Mouse (Mus musculus) left cerebral cortex, postnatal 4 days (tissue): Measurements from ENCODE around the gene Slx4. TPM values are rescaled to one million over a fixed set of nuclear protein-coding genes. Genes with fewer than 3 reads are reported as not detected.

ENCODE experiments used
- total RNA-seq, 2 experiments: library from RNA; stranded (reverse); gene quantifications; 2 replicates each; pipeline ENCODE4 v1.2.3; 2021

Gene Slx4
- total RNA-seq, 2 experiments from 2014 or later: 78.6 to 91.6 TPM

Other genes with a start within 250 kb of the Slx4 start
- not detected for gene Olfr15, start 172.9 kb downstream of the Slx4 start, total RNA-seq
- gene Zfp174, start 156.5 kb downstream of the Slx4 start, total RNA-seq: 1 to 10 TPM; 5.9 to 6.1 TPM
- gene Naa60, start 131.4 kb downstream of the Slx4 start, total RNA-seq: 10 to 100 TPM; 97.5 to 98.2 TPM
- 10 to 100 TPM; 32.6 to 34.9 TPM for gene Zfp597, start 119.2 kb downstream of the Slx4 start, total RNA-seq
- 1 to 10 TPM in 1 of 2 experiments, under 1 TPM in 1; 0.64 to 1.3 TPM for gene Gm20695, start 119.1 kb downstream of the Slx4 start, total RNA-seq
- 1 to 10 TPM; 7.0 to 9.4 TPM for gene 1700037C18Rik, start 95.1 kb downstream of the Slx4 start, total RNA-seq
- gene Cluap1, start 95.0 kb downstream of the Slx4 start, total RNA-seq: 10 to 100 TPM; 34.9 to 41.9 TPM
- gene Nlrc3, start 27.1 kb downstream of the Slx4 start, total RNA-seq: 1 to 10 TPM; 2.6 to 2.9 TPM
- not detected for gene Dnase1, start 33.2 kb upstream of the Slx4 start, total RNA-seq
- 10 to 100 TPM; 57.3 to 63.1 TPM for gene Trap1, start 74.1 kb upstream of the Slx4 start, total RNA-seq
- gene Crebbp, start 210.2 kb upstream of the Slx4 start, total RNA-seq: 10 to 100 TPM; 93.3 to 96.2 TPM